Mouse (Mus musculus): ENCODE measurements around the gene Arl1. TPM values are rescaled to one million over a fixed set of nuclear protein-coding genes. Genes with fewer than 3 reads are reported as not detected.
"Not testable (repeated sequence)": the region's sequence is repeated elsewhere in the genome, so short reads cannot be mapped to it uniquely, and the experiment has no call there.

The Arl1 gene
- polyA plus RNA-seq, 1 experiment = 152 TPM

- DNase-seq (ENCODE audit: low spot score) = no peak
Observed at GRCm38 (mm10) chr10:88761524-88762212, 31.0 kb downstream of the Arl1 start.

- no peak for DNase-seq (ENCODE audit: low spot score)
Observed at GRCm38 (mm10) chr10:88765431-88766142, 34.9 kb downstream of the Arl1 start.

- no peak for DNase-seq (ENCODE audit: low spot score)
Observed at GRCm38 (mm10) chr10:88768961-88769360, 38.3 kb downstream of the Arl1 start.

GRCm38 (mm10) chr10:88769676-88770075, 39.0 kb downstream of the Arl1 start:
- DNase-seq (ENCODE audit: low spot score) = no peak

GRCm38 (mm10) chr10:88772965-88773364, 42.3 kb downstream of the Arl1 start:
- not testable (repeated sequence) for DNase-seq (ENCODE audit: low spot score)

GRCm38 (mm10) chr10:88776206-88776605, 45.5 kb downstream of the Arl1 start:
- no peak for DNase-seq (ENCODE audit: low spot score)

GRCm38 (mm10) chr10:88780716-88781115, 50.1 kb downstream of the Arl1 start:
- DNase-seq (ENCODE audit: low spot score) = no peak

- not testable (repeated sequence) for DNase-seq (ENCODE audit: low spot score)
Observed at GRCm38 (mm10) chr10:88783135-88783534, 52.5 kb downstream of the Arl1 start.

GRCm38 (mm10) chr10:88783941-88784340, 53.3 kb downstream of the Arl1 start:
- DNase-seq (ENCODE audit: low spot score) = no peak

GRCm38 (mm10) chr10:88784513-88784931, 53.9 kb downstream of the Arl1 start:
- no peak for DNase-seq (ENCODE audit: low spot score)

- DNase-seq (ENCODE audit: low spot score) = no peak
Observed at GRCm38 (mm10) chr10:88793671-88794070, 63.0 kb downstream of the Arl1 start.

Other genes starting within 250 kb of the Arl1 start
- 40.4 and 50.6 TPM in 2 replicates for gene Chpt1, start 226.8 kb upstream of the Arl1 start, polyA plus RNA-seq (2012; rRNA removed)
- gene Mybpc1, start 125.7 kb upstream of the Arl1 start, polyA plus RNA-seq (2012; rRNA removed) = 0.77 and 0.99 TPM in 2 replicates
- gene Spic, start 45.8 kb upstream of the Arl1 start, polyA plus RNA-seq (2012; rRNA removed) = 0.43 and 0.59 TPM in 2 replicates
- gene Utp20, start 95.9 kb downstream of the Arl1 start, polyA plus RNA-seq (2012; rRNA removed) = 12.4 and 12.8 TPM in 2 replicates
- gene Slc5a8, start 155.1 kb downstream of the Arl1 start, polyA plus RNA-seq (2012; rRNA removed) = 0.03 and 0.06 TPM in 2 replicates

All from urinary bladder, adult 2 months (tissue).